Mouse (Mus musculus) midbrain, embryonic 10.5 days (tissue): Measurements from ENCODE around the gene Fgfrl1. TPM values are rescaled to one million over a fixed set of nuclear protein-coding genes. Genes with fewer than 3 reads are reported as not detected.

Experiments used
- DNase-seq: peaks from one replicate; pipeline ENCODE4 v3.0.0-alpha.2; 2017; ENCODE audit warnings: low spot score
- H3K27ac ChIP-seq: fragments of 300-500 bp; sonication (generic); replicated peaks from 2 replicates; pipeline ENCODE4 v1.5.1; 2016; ENCODE audit warnings: mild to moderate bottlenecking
- H3K27me3 ChIP-seq: fragments of 300-500 bp; sonication (generic); 2 replicates; pipeline ENCODE4 v1.6.1; 2016; ENCODE audit warnings: low read depth, mild to moderate bottlenecking; ENCODE audit not compliant: poor library complexity, severe bottlenecking
- H3K36me3 ChIP-seq: fragments of 300-500 bp; sonication (generic); 2 replicates; pipeline ENCODE4 v1.6.1; 2016; ENCODE audit warnings: mild to moderate bottlenecking, moderate library complexity
- H3K4me1 ChIP-seq: fragments of 300-500 bp; sonication (generic); 2 replicates; pipeline ENCODE4 v1.6.1; 2016
- H3K4me3 ChIP-seq: fragments of 300-500 bp; sonication (generic); 2 replicates; pipeline ENCODE4 v1.5.1; 2016; ENCODE audit warnings: mild to moderate bottlenecking, moderate library complexity
- H3K9me3 ChIP-seq: fragments of 300-500 bp; sonication (generic); replicated peaks from 2 replicates; pipeline ENCODE4 v1.6.1; 2016; ENCODE audit warnings: mild to moderate bottlenecking
- WGBS: fragments of 180-500 bp; shearing (Covaris S2); methylation state at CpG from one replicate; pipeline ENCODE4 v1.1.7; 2016; 5-methylcytosine and 5-hydroxymethylcytosine counted together
- polyA plus RNA-seq: library from polyadenylated mRNA; unstranded; fragments of >200 nt; fragmentation: Nextera tagmentation; extraction: Ambion mirVana; gene quantifications from 2 replicates; pipeline ENCODE4 v1.2.1, GENCODE M21; 2016

Gene Fgfrl1
- polyA plus RNA-seq, 1 experiment from 2014 or later, result 11.0 TPM

GRCm38 (mm10) chr5:108693872-108694288 lies 1.7 kb downstream of the Fgfrl1 start:
- DNase-seq, result peak; percentile 93
- peaks cover 38% of the 10 kb centered on the region for H3K27me3 ChIP-seq
- WGBS, result under 1% methylated on average over 42 of the region's 43 CpGs
- H3K36me3 ChIP-seq, result 0 out of 2 replicates have a peak, but pooled peaks cover 5% of the 10 kb centered on the region
- peaks cover 63% of the 10 kb centered on the region for H3K4me1 ChIP-seq
- H3K4me3 ChIP-seq, result peak overlapping the region; percentile 87
- H3K9me3 ChIP-seq, result no peaks in the 10 kb centered on the region
- H3K27ac ChIP-seq, result peak overlapping the region; percentile 89

GRCm38 (mm10) chr5:108694352-108695261 lies 2.4 kb downstream of the Fgfrl1 start:
- Histone ChIP-seq H3K4me1 (peaks cover 60% of the 10 kb centered on the region), H3K9me3 (no peaks in the 10 kb centered on the region), H3K36me3 (0 out of 2 replicates have a peak, but pooled peaks cover 8% of the 10 kb centered on the region), H3K27ac (peak overlapping the region; percentile 89), H3K4me3 (peak overlapping the region; percentile 87), H3K27me3 (peaks cover 38% of the 10 kb centered on the region)
- DNase-seq, result peak; percentile 56
- under 1% methylated on average over 98 of the region's 99 CpGs for WGBS

GRCm38 (mm10) chr5:108695861-108696260 lies 3.7 kb downstream of the Fgfrl1 start:
- H3K27ac ChIP-seq, result no peak overlapping the region
- 94% methylated on average over 12 of the region's 12 CpGs for WGBS
- H3K9me3 ChIP-seq, result no peaks in the 10 kb centered on the region
- peaks cover 38% of the 10 kb centered on the region for H3K27me3 ChIP-seq
- H3K36me3 ChIP-seq, result 0 out of 2 replicates have a peak, but pooled peaks cover 8% of the 10 kb centered on the region
- peaks cover 73% of the 10 kb centered on the region for H3K4me1 ChIP-seq
- H3K4me3 ChIP-seq, result peak overlapping the region; percentile 87; the same call in 1 of the 2 replicates
- DNase-seq, result no peak

- Histone ChIP-seq H3K36me3 (0 out of 2 replicates have a peak, but pooled peaks cover 8% of the 10 kb centered on the region), H3K4me1 (peaks cover 77% of the 10 kb centered on the region), H3K27ac (no peak overlapping the region), H3K4me3 (no peak overlapping the region; the same call in 1 of the 2 replicates), H3K27me3 (peaks cover 34% of the 10 kb centered on the region), H3K9me3 (no peaks in the 10 kb centered on the region)
- no peak for DNase-seq
- 78% methylated on average over 3 of the region's 3 CpGs for WGBS
These were observed 4.4 kb downstream of the Fgfrl1 start for GRCm38 (mm10) chr5:108696542-108696941.

GRCm38 (mm10) chr5:108697341-108697753 lies 5.2 kb downstream of the Fgfrl1 start:
- Histone ChIP-seq H3K27ac (peak overlapping the region; percentile 78), H3K27me3 (peaks cover 26% of the 10 kb centered on the region), H3K36me3 (peaks cover 16% of the 10 kb centered on the region), H3K4me1 (peaks cover 71% of the 10 kb centered on the region), H3K9me3 (no peaks in the 10 kb centered on the region), H3K4me3 (peak overlapping the region; percentile 28; the same call in 1 of the 2 replicates)
- DNase-seq, result peak; percentile 44
- 17% methylated on average over 4 of the region's 4 CpGs for WGBS

GRCm38 (mm10) chr5:108700346-108700745 lies 8.2 kb downstream of the Fgfrl1 start:
- H3K27me3 ChIP-seq, result peaks cover 8% of the 10 kb centered on the region; the same call in 1 of the 2 replicates
- DNase-seq, result no peak
- 62% methylated on average over 3 of the region's 3 CpGs for WGBS
- no peaks in the 10 kb centered on the region for H3K9me3 ChIP-seq
- peak overlapping the region; percentile 57 for H3K27ac ChIP-seq
- peaks cover 46% of the 10 kb centered on the region for H3K36me3 ChIP-seq
- peaks cover 51% of the 10 kb centered on the region for H3K4me1 ChIP-seq
- no peak overlapping the region for H3K4me3 ChIP-seq

- 77% methylated on average over 10 of the region's 10 CpGs for WGBS
- Histone ChIP-seq H3K9me3 (no peaks in the 10 kb centered on the region), H3K27ac (0 out of 2 replicates have a peak overlapping the region, but pooled peaks have one; percentile 2)
These were observed 9.3 kb downstream of the Fgfrl1 start for GRCm38 (mm10) chr5:108701341-108702021.

GRCm38 (mm10) chr5:108703754-108704626 lies 11.8 kb downstream of the Fgfrl1 start:
- Histone ChIP-seq H3K27ac (0 out of 2 replicates have a peak overlapping the region, but pooled peaks have one; percentile 23), H3K27me3 (no peaks in the 10 kb centered on the region), H3K9me3 (no peaks in the 10 kb centered on the region), H3K4me3 (no peak overlapping the region), H3K4me1 (peaks cover 18% of the 10 kb centered on the region), H3K36me3 (peaks cover 72% of the 10 kb centered on the region)
- WGBS, result 91% methylated on average over 12 of the region's 12 CpGs
- no peak for DNase-seq

More at GRCm38 (mm10) chr5:108701341-108702021, 9.3 kb downstream of the Fgfrl1 start:
- Histone ChIP-seq H3K36me3 (peaks cover 57% of the 10 kb centered on the region), H3K4me1 (peaks cover 40% of the 10 kb centered on the region), H3K27me3 (no peaks in the 10 kb centered on the region), H3K4me3 (no peak overlapping the region)
- DNase-seq, result no peak

GRCm38 (mm10) chr5:108707758-108708157 lies 15.6 kb downstream of the Fgfrl1 start:
- no peak overlapping the region for H3K4me3 ChIP-seq
- no peaks in the 10 kb centered on the region for H3K9me3 ChIP-seq
- H3K27me3 ChIP-seq, result no peaks in the 10 kb centered on the region
- no peaks in the 10 kb centered on the region for H3K4me1 ChIP-seq
- no peak overlapping the region for H3K27ac ChIP-seq
- 89% methylated on average over 2 of the region's 2 CpGs for WGBS
- peaks cover 58% of the 10 kb centered on the region for H3K36me3 ChIP-seq
- no peak for DNase-seq

- H3K9me3 ChIP-seq, result no peaks in the 10 kb centered on the region
- WGBS, result 89% methylated on average over 1 of the region's 1 CpGs
- H3K4me3 ChIP-seq, result no peak overlapping the region
- DNase-seq, result no peak
- no peaks in the 10 kb centered on the region for H3K4me1 ChIP-seq
- no peaks in the 10 kb centered on the region for H3K27me3 ChIP-seq
- no peak overlapping the region for H3K27ac ChIP-seq
- peaks cover 52% of the 10 kb centered on the region for H3K36me3 ChIP-seq
These were observed 16.2 kb downstream of the Fgfrl1 start for GRCm38 (mm10) chr5:108708419-108708818.

GRCm38 (mm10) chr5:108708981-108709731 lies 17.0 kb downstream of the Fgfrl1 start:
- 64% methylated on average over 6 of the region's 6 CpGs for WGBS

More at GRCm38 (mm10) chr5:108708981-108709731, 17.0 kb downstream of the Fgfrl1 start:
- Histone ChIP-seq H3K36me3 (peaks cover 45% of the 10 kb centered on the region), H3K9me3 (no peaks in the 10 kb centered on the region), H3K4me3 (no peak overlapping the region), H3K27ac (no peak overlapping the region), H3K4me1 (no peaks in the 10 kb centered on the region), H3K27me3 (no peaks in the 10 kb centered on the region)
- no peak for DNase-seq
